Mouse (Mus musculus) heart, postnatal 14 days (tissue): Measurements from ENCODE around the gene Samd4b. TPM values are rescaled to one million over a fixed set of nuclear protein-coding genes. Genes with fewer than 3 reads are reported as not detected.
"Not testable (repeated sequence)": the region's sequence is repeated elsewhere in the genome, so short reads cannot be mapped to it uniquely, and the experiment has no call there.

Source experiments
- DNase-seq, 2 experiments: peaks; one replicate each; pipeline ENCODE4 v3.0.0; 2021 to 2022
- intact Hi-C: fragments of 180-260 bp; cut with DNase I; formaldehyde crosslinking; loops from one replicate; pipeline ENCODE4 v1.15.1; 2025
- total RNA-seq, 2 experiments: library from RNA; stranded (reverse); gene quantifications; 2 replicates each; pipeline ENCODE4 v1.2.3; 2021

Samd4b gene
- total RNA-seq, 2 experiments from 2014 or later, result 32.1 to 32.4 TPM

GRCm38 (mm10) chr7:28527922-28528719 lies 69.8 kb downstream of the Samd4b start:
- intact Hi-C loops, result loop anchor here (1.0 to 2.0 kb wide), 4 partner anchors 19 to 82 kb away; no protein-coding TSS in a partner anchor
- peak; percentile 83 to 89 for DNase-seq

GRCm38 (mm10) chr7:28522536-28522935 lies 75.4 kb downstream of the Samd4b start, which contains the start of gene Ifnl3:
Ifnl3 (plus strand) TSS chr7:28522836.
- DNase-seq, intact Hi-C loops: not testable (repeated sequence)

GRCm38 (mm10) chr7:28511441-28511840 lies 86.5 kb downstream of the Samd4b start:
- intact Hi-C loops, result no loop called here

GRCm38 (mm10) chr7:28510405-28510974 lies 87.5 kb downstream of the Samd4b start, which contains the start of gene Ifnl2:
Ifnl2 (minus strand) TSS chr7:28510455.
- intact Hi-C loops, DNase-seq: not testable (repeated sequence)

More at GRCm38 (mm10) chr7:28511441-28511840, 86.5 kb downstream of the Samd4b start:
- DNase-seq, result no peak

GRCm38 (mm10) chr7:28509121-28509520 lies 88.8 kb downstream of the Samd4b start:
- DNase-seq, result not testable (repeated sequence)
- intact Hi-C loops, result loop anchor here (2.0 kb wide), 1 partner anchor 18 kb away; no protein-coding TSS in a partner anchor

GRCm38 (mm10) chr7:28505585-28505984 lies 92.4 kb downstream of the Samd4b start:
- intact Hi-C loops, result no loop called here
- peak in 1 of 2 experiments; percentile 29 for DNase-seq

GRCm38 (mm10) chr7:28495426-28495825 lies 102.5 kb downstream of the Samd4b start:
- DNase-seq, result no peak
- intact Hi-C loops, result no loop called here

- intact Hi-C loops, result loop anchor here (5.0 kb wide), 1 partner anchor 110 kb away; no protein-coding TSS in a partner anchor
- DNase-seq, result no peak
Observed at GRCm38 (mm10) chr7:28492310-28492709, 105.6 kb downstream of the Samd4b start.

- DNase-seq, result no peak
- intact Hi-C loops, result loop anchor here (5.0 kb wide), 1 partner anchor 111 kb away; no protein-coding TSS in a partner anchor
Observed at GRCm38 (mm10) chr7:28490903-28491302, 107.0 kb downstream of the Samd4b start.

- intact Hi-C loops, result loop anchor here (5.0 kb wide), 1 partner anchor 112 kb away; no protein-coding TSS in a partner anchor
Observed at GRCm38 (mm10) chr7:28490410-28490809, 107.5 kb downstream of the Samd4b start.

GRCm38 (mm10) chr7:28488030-28488491 lies 109.9 kb downstream of the Samd4b start:
- no peak for DNase-seq
- intact Hi-C loops, result no loop called here

More at GRCm38 (mm10) chr7:28490410-28490809, 107.5 kb downstream of the Samd4b start:
- DNase-seq, result peak; percentile 45 to 57

GRCm38 (mm10) chr7:28484192-28484591 lies 113.8 kb downstream of the Samd4b start:
- intact Hi-C loops, result no loop called here
- DNase-seq, result no peak

GRCm38 (mm10) chr7:28482854-28483253 lies 115.1 kb downstream of the Samd4b start:
- intact Hi-C loops, result no loop called here
- no peak for DNase-seq

- DNase-seq, result no peak
- intact Hi-C loops, result no loop called here
Observed at GRCm38 (mm10) chr7:28478854-28479253, 119.1 kb downstream of the Samd4b start.

GRCm38 (mm10) chr7:28477363-28477762 lies 120.6 kb downstream of the Samd4b start:
- intact Hi-C loops, result no loop called here
- no peak for DNase-seq

GRCm38 (mm10) chr7:28476191-28476590 lies 121.8 kb downstream of the Samd4b start:
- no peak for DNase-seq

GRCm38 (mm10) chr7:28467213-28467751 lies 130.7 kb downstream of the Samd4b start:
- DNase-seq, result peak; percentile 59 to 63
- intact Hi-C loops, result no loop called here

More at GRCm38 (mm10) chr7:28476191-28476590, 121.8 kb downstream of the Samd4b start:
- intact Hi-C loops, result no loop called here

- DNase-seq, result no peak
- intact Hi-C loops, result no loop called here
Observed at GRCm38 (mm10) chr7:28466721-28467212, 131.2 kb downstream of the Samd4b start.

GRCm38 (mm10) chr7:28464416-28465212 lies 133.3 kb downstream of the Samd4b start:
- intact Hi-C loops, result no loop called here
- peak in 1 of 2 experiments; percentile 30 for DNase-seq

GRCm38 (mm10) chr7:28462769-28463168 lies 135.2 kb downstream of the Samd4b start:
- DNase-seq, result no peak
- intact Hi-C loops, result no loop called here
